Mouse (Mus musculus): ENCODE data around the gene Stk40.

DNA sequence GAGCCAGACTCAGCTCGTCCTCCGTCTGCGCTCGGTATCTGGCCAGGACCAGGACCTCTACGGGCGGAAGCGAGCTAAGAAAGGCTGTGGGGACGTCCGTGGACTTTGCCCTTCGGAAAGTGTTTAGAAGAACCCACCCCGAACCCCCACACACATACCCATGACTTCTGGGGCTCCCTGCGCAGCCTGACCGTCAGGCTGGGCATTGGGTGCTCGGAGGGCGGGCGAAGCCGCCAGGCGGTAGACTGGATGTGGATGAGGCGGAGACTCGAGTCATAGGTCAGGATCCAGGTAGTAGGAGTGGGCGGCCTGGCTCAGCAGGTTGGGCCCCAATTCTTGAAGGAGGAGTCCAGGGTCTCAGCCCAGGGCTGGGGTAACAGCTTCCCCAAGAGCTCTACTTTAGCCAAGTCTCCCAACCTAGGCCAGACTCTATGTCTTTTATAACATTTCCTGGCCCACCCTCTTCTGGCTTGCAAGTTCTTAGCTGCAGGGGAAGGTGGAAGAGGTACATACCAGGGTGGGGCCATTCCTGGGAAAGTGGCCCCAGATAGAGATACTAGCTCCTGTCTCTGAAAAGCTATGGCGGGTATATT, 59.4 kb downstream of the Stk40 start, which contains the start of gene Sh3d21:
- no peak for TF ChIP-seq POLR2A (IDR thresholded peaks at IDR 0.05; ENCODE audit: borderline replicate concordance, control insufficient read depth, low read depth, low read length)
- TF ChIP-seq CTCF (IDR thresholded peaks at IDR 0.05; ENCODE audit: control insufficient read depth, insufficient read depth, low read length): no peak
